Mouse (Mus musculus) intestine, embryonic 14.5 days (tissue): ENCODE results near the gene Slc25a23. TPM values are rescaled to one million over a fixed set of nuclear protein-coding genes. Genes with fewer than 3 reads are reported as not detected.
A peak's percentile ranks its signal among the peaks of the same experiment; 100 is the strongest.

Experiments
- ATAC-seq: fragments of 200-750 bp; cut with Nextera tagmentation; replicated peaks from 2 replicates; pipeline ENCODE4 v1.8.0; 2017; ENCODE audit warnings: low read depth, moderate number of reproducible peaks, moderate TSS enrichment, moderate library complexity; ENCODE audit not compliant: low FRiP score, low TSS enrichment
- DNase-seq: peaks from one replicate; pipeline ENCODE4 v3.0.0-alpha.2; 2018; ENCODE audit warnings: low spot score
- H3K27ac ChIP-seq: fragments of 300-500 bp; sonication (generic); 2 replicates; pipeline ENCODE4 v1.5.1; 2014; ENCODE audit warnings: low read depth, mild to moderate bottlenecking, control low read depth
- H3K27me3 ChIP-seq: fragments of 300-500 bp; sonication (generic); replicated peaks from 2 replicates; pipeline ENCODE4 v1.6.1; 2014; ENCODE audit warnings: low read length, control low read depth; ENCODE audit not compliant: control insufficient read depth, insufficient read depth
- H3K36me3 ChIP-seq: fragments of 300-500 bp; sonication (generic); 2 replicates; pipeline ENCODE4 v1.6.1; 2014; ENCODE audit warnings: low read length, control low read depth; ENCODE audit not compliant: control insufficient read depth, insufficient read depth
- H3K4me1 ChIP-seq: fragments of 300-500 bp; sonication (generic); replicated peaks from 2 replicates; pipeline ENCODE4 v1.6.1; 2014; ENCODE audit warnings: low read length, control low read depth, mixed read lengths; ENCODE audit not compliant: control insufficient read depth, insufficient read depth
- H3K4me2 ChIP-seq: fragments of 300-500 bp; sonication (generic); 2 replicates; pipeline ENCODE4 v1.6.1; 2014; ENCODE audit warnings: low read length
- H3K4me3 ChIP-seq: fragments of 300-500 bp; sonication (generic); 2 replicates; pipeline ENCODE4 v1.5.1; 2014; ENCODE audit warnings: low read depth, low read length, control low read depth, mixed read lengths
- H3K9ac ChIP-seq: fragments of 300-500 bp; sonication (generic); 2 replicates; pipeline ENCODE4 v1.6.1; 2014; ENCODE audit warnings: mild to moderate bottlenecking, low read length
- H3K9me3 ChIP-seq: fragments of 300-500 bp; sonication (generic); 2 replicates; pipeline ENCODE4 v1.6.1; 2016; ENCODE audit warnings: low read length, control low read depth; ENCODE audit not compliant: control insufficient read depth
- WGBS: fragments of 180-500 bp; shearing (Covaris S2); extraction: QIAGEN DNeasy Blood & Tissue Kit; methylation state at CpG from one replicate; pipeline ENCODE4 v1.1.7; 2014; 5-methylcytosine and 5-hydroxymethylcytosine counted together
- polyA plus RNA-seq: library from polyadenylated mRNA; unstranded; fragments of >200 nt; fragmentation: Nextera tagmentation; extraction: Ambion mirVana; gene quantifications from 2 replicates; pipeline ENCODE4 v1.2.1, GENCODE M21; 2014

Gene Slc25a23
- polyA plus RNA-seq, 1 experiment from 2014 or later: 11.2 TPM

- H3K4me3 ChIP-seq: no peak overlapping the region
- no peak for ATAC-seq
- H3K27me3 ChIP-seq: no peaks in the 10 kb centered on the region
- peaks cover 6% of the 10 kb centered on the region for H3K4me1 ChIP-seq
- WGBS: 13% methylated on average over 10 of the region's 10 CpGs
- no peak overlapping the region for H3K4me2 ChIP-seq
- no peaks in the 10 kb centered on the region for H3K36me3 ChIP-seq
- no peak overlapping the region for H3K9ac ChIP-seq
- H3K27ac ChIP-seq: no peak overlapping the region
- no peak for DNase-seq
- H3K9me3 ChIP-seq: no peaks in the 10 kb centered on the region
Measured at GRCm38 (mm10) chr17:57099629-57100325, 40.1 kb upstream of the Slc25a23 start.

GRCm38 (mm10) chr17:57098321-57098720 lies 38.7 kb upstream of the Slc25a23 start:
- no peak overlapping the region for H3K27ac ChIP-seq
- DNase-seq (no peak), ATAC-seq (no peak)
- no peak overlapping the region for H3K4me3 ChIP-seq
- H3K9me3 ChIP-seq: no peaks in the 10 kb centered on the region
- H3K9ac ChIP-seq: no peak overlapping the region
- H3K27me3 ChIP-seq: no peaks in the 10 kb centered on the region
- 79% methylated on average over 5 of the region's 5 CpGs for WGBS
- H3K4me1 ChIP-seq: no peaks in the 10 kb centered on the region; the same call in 1 of the 2 replicates
- H3K36me3 ChIP-seq: no peaks in the 10 kb centered on the region
- no peak overlapping the region for H3K4me2 ChIP-seq

GRCm38 (mm10) chr17:57096623-57096920 lies 36.9 kb upstream of the Slc25a23 start:
- no peak overlapping the region for H3K9ac ChIP-seq
- H3K27me3 ChIP-seq: no peaks in the 10 kb centered on the region
- WGBS: 1% methylated on average over 11 of the region's 11 CpGs
- H3K9me3 ChIP-seq: no peaks in the 10 kb centered on the region
- H3K4me1 ChIP-seq: no peaks in the 10 kb centered on the region; the same call in 1 of the 2 replicates
- H3K4me2 ChIP-seq: peak overlapping the region; percentile 46
- no peaks in the 10 kb centered on the region for H3K36me3 ChIP-seq
- H3K27ac ChIP-seq: no peak overlapping the region
- ATAC-seq (peak; percentile 88), DNase-seq (peak; percentile 94)
- H3K4me3 ChIP-seq: peak overlapping the region; percentile 15; the same call in 1 of the 2 replicates

GRCm38 (mm10) chr17:57095855-57096622 lies 36.4 kb upstream of the Slc25a23 start:
- WGBS: under 1% methylated on average over 18 of the region's 19 CpGs
- Histone ChIP-seq H3K36me3 (no peaks in the 10 kb centered on the region), H3K4me3 (peak overlapping the region; percentile 15; the same call in 1 of the 2 replicates), H3K9ac (no peak overlapping the region), H3K4me1 (no peaks in the 10 kb centered on the region; the same call in 1 of the 2 replicates), H3K27me3 (no peaks in the 10 kb centered on the region), H3K27ac (no peak overlapping the region), H3K4me2 (peak overlapping the region; percentile 46), H3K9me3 (no peaks in the 10 kb centered on the region)
- no peak for DNase-seq
- ATAC-seq: peak; percentile 88

- Histone ChIP-seq H3K4me1 (no peaks in the 10 kb centered on the region; the same call in 1 of the 2 replicates), H3K36me3 (no peaks in the 10 kb centered on the region), H3K9me3 (no peaks in the 10 kb centered on the region), H3K27me3 (no peaks in the 10 kb centered on the region), H3K9ac (no peak overlapping the region), H3K27ac (no peak overlapping the region), H3K4me3 (no peak overlapping the region), H3K4me2 (no peak overlapping the region)
- no peak for DNase-seq
- ATAC-seq: no peak
- 97% methylated on average over 3 of the region's 3 CpGs for WGBS
Measured at GRCm38 (mm10) chr17:57094222-57094621, 34.6 kb upstream of the Slc25a23 start.

GRCm38 (mm10) chr17:57087049-57087832 lies 27.6 kb upstream of the Slc25a23 start, which contains the start of gene Tubb4a:
Gene Tubb4a, minus strand, starts transcription at chr17:57087782.
- H3K4me3 ChIP-seq: peak within 1 kb of the TSS; percentile 42
- peak within 1 kb of the TSS; percentile 38 for H3K9ac ChIP-seq
- no peaks in the 10 kb centered on the region; the same call in 1 of the 2 replicates for H3K4me1 ChIP-seq
- ATAC-seq (peak; percentile 82), DNase-seq (peak; percentile 66)
- peak within 1 kb of the TSS; percentile 63 for H3K4me2 ChIP-seq
- H3K27me3 ChIP-seq: no peaks in the 10 kb centered on the region
- no peaks in the 10 kb centered on the region for H3K36me3 ChIP-seq
- H3K27ac ChIP-seq: no peak within 1 kb of the TSS
- no peaks in the 10 kb centered on the region for H3K9me3 ChIP-seq
- WGBS: under 1% methylated on average over 31 of the region's 31 CpGs

- WGBS: 81% methylated on average over 11 of the region's 11 CpGs
- Histone ChIP-seq H3K9ac (no peak overlapping the region), H3K4me3 (no peak overlapping the region), H3K4me2 (peak overlapping the region; percentile 63), H3K9me3 (no peaks in the 10 kb centered on the region), H3K27ac (no peak overlapping the region), H3K36me3 (0 out of 2 replicates have a peak, but pooled peaks cover 4% of the 10 kb centered on the region), H3K4me1 (no peaks in the 10 kb centered on the region; the same call in 1 of the 2 replicates), H3K27me3 (no peaks in the 10 kb centered on the region)
- DNase-seq (no peak), ATAC-seq (no peak)
Measured at GRCm38 (mm10) chr17:57085970-57086757, 26.5 kb upstream of the Slc25a23 start.

- Histone ChIP-seq H3K9ac (no peak overlapping the region), H3K27me3 (no peaks in the 10 kb centered on the region), H3K4me2 (no peak overlapping the region), H3K27ac (no peak overlapping the region), H3K9me3 (no peaks in the 10 kb centered on the region), H3K4me1 (peaks cover 10% of the 10 kb centered on the region), H3K4me3 (no peak overlapping the region), H3K36me3 (0 out of 2 replicates have a peak, but pooled peaks cover 6% of the 10 kb centered on the region)
- no peak for ATAC-seq
- 77% methylated on average over 5 of the region's 5 CpGs for WGBS
- DNase-seq: no peak
Measured at GRCm38 (mm10) chr17:57082481-57082880, 22.8 kb upstream of the Slc25a23 start.
